Mouse (Mus musculus) heart, postnatal 0 days (tissue): ENCODE measurements around the gene Opn4.

ENCODE experiments used
- CTCF ChIP-seq: IDR thresholded peaks from 2 replicates; pipeline ENCODE4 v1.5.1; 2016; ENCODE audit warnings: antibody characterized with exemption, control low read depth, low read depth
- EP300 ChIP-seq: IDR thresholded peaks from 2 replicates; pipeline ENCODE4 v1.6.1; 2016; ENCODE audit warnings: antibody characterized with exemption, low read depth

DNA sequence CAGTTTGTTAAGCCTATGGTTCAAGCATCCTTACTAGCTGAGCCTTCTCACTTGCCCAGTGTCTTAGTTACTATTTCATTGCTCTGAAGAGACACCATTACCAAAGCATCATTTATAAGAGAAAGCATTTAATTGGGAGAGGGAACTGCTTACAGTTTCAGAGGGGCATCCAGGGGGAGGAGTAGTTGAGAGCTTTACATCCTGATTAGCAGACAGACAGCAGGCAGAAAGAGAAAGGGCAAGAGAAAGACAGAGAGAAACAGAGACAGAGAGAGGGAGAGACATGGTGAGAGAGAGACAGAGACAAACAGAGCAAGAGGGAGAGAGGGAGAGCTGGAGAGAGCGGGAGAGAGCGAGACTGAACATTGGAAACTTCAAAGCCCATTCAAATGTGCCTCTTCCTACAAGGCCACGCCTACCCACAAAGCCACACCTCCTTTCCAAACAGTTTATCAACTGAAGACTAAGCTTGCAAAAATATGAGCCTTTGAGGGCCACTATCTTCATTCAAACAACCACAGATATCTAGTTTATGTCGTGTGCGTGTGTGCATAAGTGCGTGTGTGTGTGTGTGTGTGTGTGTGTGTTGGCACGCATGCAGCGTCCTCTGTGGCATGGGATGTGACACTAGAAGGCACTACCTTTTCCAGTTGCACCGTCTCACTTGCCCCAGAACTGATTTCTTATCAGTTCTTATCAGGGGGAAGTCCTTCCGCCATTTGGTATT, 32.9 kb upstream of the Opn4 start:
- TF ChIP-seq CTCF (no peak), EP300 (no peak)
